Mouse (Mus musculus) C2C12 (cell line): ENCODE results near the gene Cyb5b. TPM values are rescaled to one million over a fixed set of nuclear protein-coding genes. Genes with fewer than 3 reads are reported as not detected.
A peak's percentile ranks its signal among the peaks of the same experiment; 100 is the strongest.

Experiments
- H3K27me3 ChIP-seq: one replicate; pipeline ENCODE4 v1.6.1; 2011; ENCODE audit not compliant: control insufficient read depth, insufficient read depth, insufficient read length
- H3K36me3 ChIP-seq: one replicate; pipeline ENCODE4 v1.6.1; 2011; ENCODE audit not compliant: control insufficient read depth, insufficient read depth
- H3K4me3 ChIP-seq: one replicate; pipeline ENCODE4 v1.5.1; 2011; ENCODE audit warnings: mild to moderate bottlenecking, control low read depth; ENCODE audit not compliant: poor library complexity, insufficient read depth, severe bottlenecking
- H3K79me2 ChIP-seq: one replicate; pipeline ENCODE4 v1.6.1; 2011; ENCODE audit not compliant: control insufficient read depth, insufficient read depth
- H3K79me3 ChIP-seq: one replicate; pipeline ENCODE4 v1.6.1; 2011; ENCODE audit warnings: low read depth, control low read depth
- H3ac ChIP-seq: one replicate; pipeline ENCODE3; 2011; ENCODE audit warnings: low read depth; ENCODE audit not compliant: control insufficient read depth, insufficient read length
- CEBPB ChIP-seq: IDR thresholded peaks from one replicate; pipeline ENCODE4 v1.6.1; 2011; ENCODE audit warnings: low read depth, mild to moderate bottlenecking, control low read depth, moderate library complexity
- CTCF ChIP-seq: IDR thresholded peaks from one replicate; pipeline ENCODE4 v1.5.1; 2011; ENCODE audit not compliant: control insufficient read depth, insufficient read depth, insufficient read length
- FOSL1 ChIP-seq: IDR thresholded peaks from one replicate; pipeline ENCODE4 v1.8.0; 2011; ENCODE audit warnings: mild to moderate bottlenecking, low read length; ENCODE audit not compliant: poor library complexity, insufficient read depth, severe bottlenecking
- MAX ChIP-seq: IDR thresholded peaks from one replicate; pipeline ENCODE4 v1.6.1; 2011; ENCODE audit warnings: mild to moderate bottlenecking, control low read depth
- MYOD1 ChIP-seq: IDR thresholded peaks from one replicate; pipeline ENCODE4 v1.6.1; 2011; ENCODE audit warnings: low read depth; ENCODE audit not compliant: control insufficient read depth, insufficient read length
- MYOG ChIP-seq: IDR thresholded peaks from one replicate; pipeline ENCODE4 v1.6.1; 2011; ENCODE audit not compliant: control insufficient read depth, insufficient read length; ENCODE audit errors: extremely low read depth
- USF1 ChIP-seq: IDR thresholded peaks from one replicate; pipeline ENCODE4 v1.6.1; 2011; ENCODE audit warnings: low read depth, mild to moderate bottlenecking, control low read depth, moderate library complexity
- polyA plus RNA-seq: library from polyadenylated mRNA; unstranded; fragments of >200 nt; fragmentation: generic; extraction: Trizol; gene quantifications from one replicate; pipeline ENCODE4 v1.2.1, GENCODE M21; 2012; ENCODE audit warnings: missing spikeins

The Cyb5b gene
- polyA plus RNA-seq, 1 experiment = 68.5 TPM

- H3K79me2 ChIP-seq = no peaks in the 10 kb centered on the region
- no peaks in the 10 kb centered on the region for H3K27me3 ChIP-seq
- H3K36me3 ChIP-seq = no peaks in the 10 kb centered on the region
- no peak overlapping the region for H3K4me3 ChIP-seq
- H3K79me3 ChIP-seq = no peaks in the 10 kb centered on the region
- no peak overlapping the region for H3ac ChIP-seq
- no peak for TF ChIP-seq CEBPB
- no peak for TF ChIP-seq MYOG
- TF ChIP-seq MYOD1 = no peak
- no peak for TF ChIP-seq FOSL1
- no peak for TF ChIP-seq CTCF
- TF ChIP-seq MAX = no peak
- no peak for TF ChIP-seq USF1
Measured at GRCm38 (mm10) chr8:107124343-107124742, 26.1 kb upstream of the Cyb5b start.

- Histone ChIP-seq H3ac (no peak overlapping the region), H3K36me3 (no peaks in the 10 kb centered on the region), H3K4me3 (no peak overlapping the region), H3K79me3 (no peaks in the 10 kb centered on the region), H3K79me2 (no peaks in the 10 kb centered on the region), H3K27me3 (no peaks in the 10 kb centered on the region)
- TF ChIP-seq FOSL1 = no peak
- no peak for TF ChIP-seq MYOG
- peak; percentile 52 for TF ChIP-seq USF1
- TF ChIP-seq CEBPB = peak; percentile 6
- TF ChIP-seq CTCF = no peak
- no peak for TF ChIP-seq MAX
- TF ChIP-seq MYOD1 = no peak
Measured at GRCm38 (mm10) chr8:107129171-107130025, 21.0 kb upstream of the Cyb5b start.

GRCm38 (mm10) chr8:107130028-107130427 is 20.4 kb upstream of the Cyb5b start:
- Histone ChIP-seq H3K79me3 (no peaks in the 10 kb centered on the region), H3K27me3 (no peaks in the 10 kb centered on the region), H3K79me2 (no peaks in the 10 kb centered on the region), H3ac (no peak overlapping the region), H3K4me3 (no peak overlapping the region), H3K36me3 (no peaks in the 10 kb centered on the region)
- no peak for TF ChIP-seq MAX
- no peak for TF ChIP-seq CTCF
- TF ChIP-seq CEBPB = no peak
- TF ChIP-seq MYOG = no peak
- no peak for TF ChIP-seq USF1
- TF ChIP-seq FOSL1 = no peak
- TF ChIP-seq MYOD1 = no peak

DNA sequence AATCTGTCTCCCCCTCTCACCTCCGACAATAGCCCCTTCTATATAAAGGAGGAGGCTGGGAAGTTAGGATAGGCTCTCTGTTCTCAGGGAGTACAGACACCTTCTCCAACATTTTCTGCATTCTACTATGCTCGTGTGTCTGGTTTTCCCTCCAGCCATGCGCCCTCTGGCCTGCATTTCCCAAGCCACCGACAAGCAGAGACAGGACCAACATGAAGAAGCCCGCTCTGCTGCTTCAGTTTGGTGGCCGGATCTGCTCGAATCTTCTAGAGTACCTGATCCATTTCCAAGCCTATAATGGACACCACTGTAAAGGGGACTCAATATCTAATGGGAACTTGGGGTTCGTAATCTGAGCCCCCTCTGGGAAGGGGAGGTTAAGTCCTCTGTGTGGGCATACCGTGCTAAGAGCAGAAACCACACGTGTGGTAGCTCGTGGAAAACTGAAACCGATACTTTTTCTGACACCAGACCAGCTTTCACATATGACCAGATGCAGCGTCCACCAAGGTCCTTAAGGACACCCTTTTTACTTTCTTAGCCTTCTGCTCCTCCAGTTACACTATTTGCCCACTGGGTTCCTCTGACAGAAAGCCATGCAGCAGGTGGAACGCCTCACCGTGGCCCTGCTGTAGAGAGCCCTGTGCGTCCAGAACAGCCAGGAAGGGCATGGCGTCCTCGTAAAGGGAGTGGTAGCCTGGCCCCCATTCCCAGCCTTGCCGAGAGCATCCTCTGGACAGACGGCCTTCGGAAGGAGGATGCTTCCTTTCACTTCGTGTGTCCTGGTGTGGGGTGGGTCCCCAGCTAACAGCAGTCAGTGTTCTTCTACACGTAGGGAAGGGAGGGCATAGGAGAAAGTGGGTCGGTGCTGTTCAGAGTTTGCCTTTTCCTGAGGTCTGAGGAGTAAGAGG is 17.6 kb upstream of the Cyb5b start:
- no peaks in the 10 kb centered on the region for H3K36me3 ChIP-seq
- H3K27me3 ChIP-seq = no peaks in the 10 kb centered on the region
- H3K4me3 ChIP-seq = no peak overlapping the region
- no peaks in the 10 kb centered on the region for H3K79me2 ChIP-seq
- TF ChIP-seq MAX (no peak), MYOD1 (no peak), CEBPB (no peak)
- H3K79me3 ChIP-seq = no peaks in the 10 kb centered on the region
- H3ac ChIP-seq = no peak overlapping the region

DNA sequence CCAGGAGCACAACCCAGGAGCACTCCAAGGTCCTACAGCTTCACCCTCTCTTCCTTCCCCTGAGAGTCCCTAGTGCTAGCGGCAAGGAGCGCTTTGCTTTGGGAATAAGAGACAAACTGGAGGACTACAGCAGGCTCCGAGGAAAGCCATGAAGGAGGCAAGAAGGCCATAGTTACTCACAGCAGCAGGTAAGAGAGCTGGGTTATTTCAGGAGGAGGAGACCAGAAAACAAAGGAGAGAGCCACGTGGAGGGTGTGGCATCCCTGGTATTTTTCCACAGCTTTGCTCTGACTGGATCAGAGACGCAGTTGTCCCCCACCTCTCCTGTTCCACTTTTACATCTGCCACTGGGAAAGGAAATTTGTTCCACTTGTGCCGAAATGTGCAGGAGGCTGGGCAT is 16.6 kb upstream of the Cyb5b start:
- Histone ChIP-seq H3K79me2 (no peaks in the 10 kb centered on the region), H3ac (peak overlapping the region; percentile 33), H3K27me3 (no peaks in the 10 kb centered on the region), H3K79me3 (no peaks in the 10 kb centered on the region), H3K36me3 (no peaks in the 10 kb centered on the region), H3K4me3 (no peak overlapping the region)
- TF ChIP-seq USF1 (peak; percentile 81), MYOG (no peak), FOSL1 (no peak), CTCF (no peak), MYOD1 (no peak), CEBPB (no peak), MAX (peak; percentile 87)
